18 mouse cellular contexts compared by ENCODE assay signal in the genomic region with DNA sequence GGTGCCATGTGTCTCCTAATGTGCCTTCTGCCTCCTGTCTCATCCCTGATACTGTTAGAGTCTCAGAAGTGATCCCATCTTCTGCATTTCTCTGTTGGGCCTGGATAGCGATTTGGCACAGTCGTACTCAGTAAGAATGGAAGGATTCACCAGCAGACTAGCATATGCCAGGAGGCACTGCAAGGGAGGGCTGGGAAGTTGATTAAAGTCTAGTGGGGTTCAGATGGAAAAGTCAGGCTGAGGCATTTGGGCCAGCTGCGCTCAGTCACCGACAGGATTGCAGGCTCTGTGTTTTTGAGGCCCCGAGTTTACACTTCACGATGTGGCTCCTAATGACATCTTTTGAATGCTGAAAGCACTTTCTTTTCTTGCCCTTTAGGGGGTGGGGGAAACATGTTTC. TPM values are rescaled to one million over a fixed set of nuclear protein-coding genes. Genes with fewer than 3 reads are reported as not detected.
A peak's percentile ranks its signal among the peaks of the same experiment; 100 is the strongest.
DNase-seq lines count a peak whose midpoint lies in the region; ATAC-seq lines count a peak whose summit lies in the region.
"Had no signal": no experiment of that assay in that cellular context is flagged by ENCODE, and none has a peak within 500 bp of the region (broad histone marks: within the 10 kb centered on the region; RNA-seq: fewer than 3 reads in every experiment).

No protein-coding gene starts in this region.

- H3K27me3 ChIP-seq in forebrain, embryonic 14.5 days (replicated peaks; ENCODE audit: control insufficient read depth, insufficient read depth, low read length), result no peaks in the 10 kb centered on the region
- H3K27me3 ChIP-seq: embryonic facial prominence, embryonic 15.5 days; limb, embryonic 12.5 days had no signal

- no peaks in the 10 kb centered on the region for H3K9me3 ChIP-seq in forebrain, embryonic 14.5 days (replicated peaks; ENCODE audit: control insufficient read depth, low read length)
- H3K9me3 ChIP-seq: embryonic facial prominence, embryonic 15.5 days; kidney, embryonic 15.5 days; limb, embryonic 12.5 days; liver, embryonic 15.5 days; midbrain, embryonic 10.5 days had no signal

- no peak overlapping the region for H3K9ac ChIP-seq in forebrain, embryonic 14.5 days (ENCODE audit: low read length)
- H3K9ac ChIP-seq: embryonic facial prominence, embryonic 15.5 days; kidney, embryonic 15.5 days; limb, embryonic 12.5 days; liver, embryonic 15.5 days had no signal

- H3K27ac ChIP-seq in forebrain, embryonic 14.5 days (ENCODE audit: low read depth, low read length), result peak overlapping the region; percentile 49; the same call in 1 of the 2 replicates
- H3K27ac ChIP-seq: embryonic facial prominence, embryonic 15.5 days; heart, adult 2 months; kidney, embryonic 15.5 days; limb, embryonic 12.5 days; liver, embryonic 15.5 days; midbrain, embryonic 10.5 days had no signal

- 34% methylated on average over 6 of the region's 6 CpGs for WGBS in forebrain, embryonic 14.5 days

- DNase-seq in layer of hippocampus, adult 11-12 months (ENCODE audit: low spot score), result peak; percentile 19
- no peak for DNase-seq in layer of hippocampus, adult 9-10 months (ENCODE audit: low spot score)
- peak; percentile 75 for DNase-seq in forebrain, embryonic 14.5 days (ENCODE audit: low spot score)
- peak; percentile 69 for DNase-seq in layer of hippocampus, adult 9-11 months
- DNase-seq in lung, postnatal 36 days, result peak; percentile 52
- DNase-seq in embryo, embryonic 10.5 days (ENCODE audit: low spot score), result no peak
- DNase-seq: adrenal gland, postnatal 36 days; cerebellum, adult 11 months; heart, adult 2 months; spleen, adult 18-20 months had no signal

- no peaks in the 10 kb centered on the region; the same call in 1 of the 2 replicates for H3K4me1 ChIP-seq in forebrain, embryonic 14.5 days (ENCODE audit: control insufficient read depth, insufficient read depth, low read length)
- H3K4me1 ChIP-seq: embryonic facial prominence, embryonic 15.5 days; kidney, embryonic 15.5 days; liver, embryonic 15.5 days had no signal

- no peaks in the 10 kb centered on the region for H3K36me3 ChIP-seq in forebrain, embryonic 14.5 days (ENCODE audit: control insufficient read depth, insufficient read depth, low read length)
- H3K36me3 ChIP-seq: embryonic facial prominence, embryonic 15.5 days; G1E; kidney, embryonic 15.5 days; limb, embryonic 12.5 days; liver, embryonic 15.5 days; midbrain, embryonic 10.5 days had no signal

- no peak overlapping the region for H3K4me2 ChIP-seq in forebrain, embryonic 14.5 days (ENCODE audit: low read length)
- H3K4me2 ChIP-seq: embryonic facial prominence, embryonic 15.5 days; kidney, embryonic 15.5 days; limb, embryonic 12.5 days; liver, embryonic 15.5 days had no signal

- H3K4me3 ChIP-seq in forebrain, embryonic 14.5 days (ENCODE audit: low read depth, low read length), result no peak overlapping the region
- H3K4me3 ChIP-seq: embryonic facial prominence, embryonic 15.5 days; heart, adult 2 months; kidney, embryonic 15.5 days; limb, embryonic 12.5 days; liver, embryonic 15.5 days; midbrain, embryonic 10.5 days; myocyte had no signal

- ATAC-seq in forebrain, embryonic 14.5 days, result peak; percentile 79
- no peak for ATAC-seq in erythroid progenitor cell, adult 5-6 weeks (replicated peaks; ENCODE audit: low FRiP score, poor library complexity, severe bottlenecking)

RNA-seq across cellular contexts. Expression of gene Hunk, which starts 33.1 kb away (rescaled TPM):
- 10.6 and 10.7 TPM in 2 replicates for polyA plus RNA-seq in forebrain, embryonic 14.5 days (2014; fragmentation: Nextera tagmentation; extraction: Ambion mirVana)
- total RNA-seq in erythroid progenitor cell, adult 5-6 weeks (2015; ENCODE audit: low replicate concordance), result not detected in 2 replicates
- not detected in 2 replicates for total RNA-seq in erythroid progenitor cell, adult 5-6 weeks (2017; ENCODE audit: low replicate concordance)
- polyA plus RNA-seq: G1E had no signal

Comparison
In these comparisons a context has a peak if more than half of its experiments do, and no peak if none do; other contexts are left out.
1. DNase-seq: peak in layer of hippocampus, adult 11-12 months (single experiment), forebrain, embryonic 14.5 days (single experiment), layer of hippocampus, adult 9-11 months (single experiment) and lung, postnatal 36 days (single experiment); none in layer of hippocampus, adult 9-10 months (single experiment) and embryo, embryonic 10.5 days (single experiment).